Comparison of ENCODE assay signal across 11 mouse cellular contexts in the genomic region with DNA sequence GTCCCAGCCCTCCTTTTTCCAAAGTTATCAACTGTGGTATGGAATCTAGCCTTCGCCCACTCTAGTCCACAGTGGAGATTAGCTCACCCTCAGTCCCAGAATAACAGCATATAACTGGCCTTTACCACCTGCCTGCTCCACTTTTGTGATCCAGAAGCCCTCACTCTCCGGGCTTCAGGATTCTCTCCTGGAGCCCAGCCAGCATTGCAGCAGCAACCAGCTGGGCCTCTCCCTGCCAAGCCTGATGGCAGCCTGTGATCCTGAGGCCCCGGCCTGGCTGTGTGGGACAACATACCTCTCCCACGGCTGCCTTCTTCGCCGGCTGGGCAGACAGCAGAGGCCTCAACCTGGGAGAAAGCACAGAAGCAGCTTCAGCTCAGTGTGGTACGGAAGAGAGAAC. TPM values are rescaled to one million over a fixed set of nuclear protein-coding genes. Genes with fewer than 3 reads are reported as not detected.
A peak's percentile ranks its signal among the peaks of the same experiment; 100 is the strongest.
DNase-seq lines count a peak whose midpoint lies in the region; ATAC-seq lines count a peak whose summit lies in the region.
"Had no signal": no experiment of that assay in that cellular context is flagged by ENCODE, and none has a peak within 500 bp of the region (broad histone marks: within the 10 kb centered on the region; RNA-seq: fewer than 3 reads in every experiment).

No protein-coding gene starts in this region.

- H3K4me2 ChIP-seq in heart, embryonic 11.5 days, result no peak overlapping the region
- H3K4me2 ChIP-seq in midbrain, embryonic 12.5 days (replicated peaks), result no peak overlapping the region
- no peak overlapping the region for H3K4me2 ChIP-seq in midbrain, embryonic 11.5 days
- H3K4me2 ChIP-seq: limb, embryonic 13.5 days had no signal

- peak; percentile 70 to 72 for DNase-seq in heart, adult 18-20 months
- no peak for DNase-seq in midbrain, embryonic 11.5 days (ENCODE audit: low spot score, missing footprints)
- peak; percentile 69 to 83 for DNase-seq in cerebellum, postnatal 25 days
- peak; percentile 68 to 77 for DNase-seq in heart, postnatal 14 days
- DNase-seq in spleen, postnatal 14 days (ENCODE audit: low spot score in 2 of 2), result no peak
- DNase-seq: lung, postnatal 36 days had no signal

- no peak overlapping the region for H3K4me3 ChIP-seq in heart, embryonic 11.5 days (ENCODE audit: low read depth, low read length)
- H3K4me3 ChIP-seq in midbrain, embryonic 12.5 days, result no peak overlapping the region
- no peak overlapping the region for H3K4me3 ChIP-seq in midbrain, embryonic 11.5 days (ENCODE audit: low read depth, low read length)
- H3K4me3 ChIP-seq: limb, embryonic 13.5 days had no signal

- WGBS in heart, embryonic 11.5 days (ENCODE audit: insufficient replicate concordance), result 75% methylated on average over 7 of the region's 7 CpGs
- WGBS in midbrain, embryonic 12.5 days, result 82% methylated on average over 7 of the region's 7 CpGs
- 90% methylated on average over 7 of the region's 7 CpGs for WGBS in midbrain, embryonic 11.5 days

- no peak overlapping the region for H3K9ac ChIP-seq in heart, embryonic 11.5 days (ENCODE audit: low read depth, low read length)
- H3K9ac ChIP-seq in midbrain, embryonic 12.5 days (replicated peaks), result 0 out of 2 replicates have a peak overlapping the region, but pooled peaks have one; percentile 20
- no peak overlapping the region for H3K9ac ChIP-seq in midbrain, embryonic 11.5 days (ENCODE audit: low read length)
- H3K9ac ChIP-seq: limb, embryonic 13.5 days had no signal

- no peak for ATAC-seq in heart, embryonic 11.5 days (replicated peaks; ENCODE audit: insufficient number of reproducible peaks, low FRiP score, low TSS enrichment)
- ATAC-seq in midbrain, embryonic 12.5 days (ENCODE audit: low FRiP score, low read depth), result no peak
- no peak for ATAC-seq in midbrain, embryonic 11.5 days (ENCODE audit: low FRiP score)
- ATAC-seq in inflammation-experienced regulatory T-cells, adult 6 months, result no peak
- ATAC-seq: Patski had no signal

- no peak overlapping the region for H3K27ac ChIP-seq in heart, embryonic 11.5 days (ENCODE audit: low read depth, low read length)
- no peak overlapping the region for H3K27ac ChIP-seq in midbrain, embryonic 12.5 days (replicated peaks)
- no peak overlapping the region for H3K27ac ChIP-seq in midbrain, embryonic 11.5 days (ENCODE audit: low read depth, low read length)
- H3K27ac ChIP-seq: limb, embryonic 13.5 days had no signal

- intact Hi-C loops in heart, postnatal 14 days (cut with DNase I), result no loop called here

- H3K27me3 ChIP-seq in heart, embryonic 11.5 days (ENCODE audit: control insufficient read depth, insufficient read depth, low read length), result no peaks in the 10 kb centered on the region
- H3K27me3 ChIP-seq in midbrain, embryonic 12.5 days, result no peaks in the 10 kb centered on the region
- no peaks in the 10 kb centered on the region for H3K27me3 ChIP-seq in midbrain, embryonic 11.5 days (ENCODE audit: control insufficient read depth, insufficient read depth, low read length)
- H3K27me3 ChIP-seq: limb, embryonic 13.5 days; Patski had no signal

- no peaks in the 10 kb centered on the region for H3K9me3 ChIP-seq in heart, embryonic 11.5 days (replicated peaks; ENCODE audit: control insufficient read depth, low read length)
- no peaks in the 10 kb centered on the region for H3K9me3 ChIP-seq in midbrain, embryonic 12.5 days
- no peaks in the 10 kb centered on the region for H3K9me3 ChIP-seq in midbrain, embryonic 11.5 days (ENCODE audit: control insufficient read depth, low read length)
- H3K9me3 ChIP-seq: limb, embryonic 13.5 days had no signal

- H3K36me3 ChIP-seq in heart, embryonic 11.5 days (ENCODE audit: control insufficient read depth, insufficient read depth, low read length), result peaks cover 45% of the 10 kb centered on the region
- H3K36me3 ChIP-seq in midbrain, embryonic 12.5 days, result peaks cover 77% of the 10 kb centered on the region
- H3K36me3 ChIP-seq in midbrain, embryonic 11.5 days (ENCODE audit: control insufficient read depth, insufficient read depth, low read length), result peaks cover 32% of the 10 kb centered on the region

- H3K4me1 ChIP-seq in heart, embryonic 11.5 days (ENCODE audit: control insufficient read depth, insufficient read depth, low read length), result peaks cover 9% of the 10 kb centered on the region; the same call in 1 of the 2 replicates
- no peaks in the 10 kb centered on the region for H3K4me1 ChIP-seq in midbrain, embryonic 12.5 days
- H3K4me1 ChIP-seq in midbrain, embryonic 11.5 days (ENCODE audit: control insufficient read depth, insufficient read depth, low read length), result no peaks in the 10 kb centered on the region
- H3K4me1 ChIP-seq: limb, embryonic 13.5 days had no signal

RNA-seq across cellular contexts. Expression of a gene that starts 14.9 kb away (rescaled TPM):
- total RNA-seq in heart, adult 18-20 months (2021), result 10 to 100 TPM; 24.3 to 27.6 TPM
- 18.9 and 22.5 TPM in 2 replicates for polyA plus RNA-seq in heart, embryonic 11.5 days (2014; fragmentation: Nextera tagmentation; extraction: Ambion mirVana)
- polyA plus RNA-seq in midbrain, embryonic 12.5 days (2016; fragmentation: Nextera tagmentation; extraction: Ambion mirVana), result 26.8 and 28.6 TPM in 2 replicates
- 17.5 and 19.2 TPM in 2 replicates for polyA plus RNA-seq in midbrain, embryonic 11.5 days (2014; fragmentation: Nextera tagmentation; extraction: Ambion mirVana)
- 10 to 100 TPM; 16.8 TPM for total RNA-seq in heart, postnatal 14 days (2021)
- polyA plus RNA-seq in inflammation-experienced regulatory T-cells, adult 6 months (2017; shearing (Covaris generic)), result 1 to 10 TPM; 7.2 to 8.8 (median 7.3) TPM

RNA-seq across cellular contexts. Expression of a gene that starts 19.5 kb away (rescaled TPM):
- total RNA-seq in heart, adult 18-20 months (2021), result 1 to 10 TPM; 8.2 to 9.2 TPM
- 44.2 and 50.7 TPM in 2 replicates for polyA plus RNA-seq in heart, embryonic 11.5 days (2014; fragmentation: Nextera tagmentation; extraction: Ambion mirVana)
- polyA plus RNA-seq in midbrain, embryonic 12.5 days (2016; fragmentation: Nextera tagmentation; extraction: Ambion mirVana), result 52.9 and 56.6 TPM in 2 replicates
- polyA plus RNA-seq in midbrain, embryonic 11.5 days (2014; fragmentation: Nextera tagmentation; extraction: Ambion mirVana), result 54.0 and 61.7 TPM in 2 replicates
- total RNA-seq in heart, postnatal 14 days (2021), result 1 to 10 TPM; 8.3 to 8.6 TPM
- 10 to 100 TPM; 33.0 to 42.6 (median 40.7) TPM for polyA plus RNA-seq in inflammation-experienced regulatory T-cells, adult 6 months (2017; shearing (Covaris generic))

RNA-seq across cellular contexts. Expression of a gene that starts 31.9 kb away (rescaled TPM):
- 10 to 100 TPM; 31.5 to 38.6 TPM for total RNA-seq in heart, adult 18-20 months (2021)
- 1.5 and 2.2 TPM in 2 replicates for polyA plus RNA-seq in heart, embryonic 11.5 days (2014; fragmentation: Nextera tagmentation; extraction: Ambion mirVana)
- polyA plus RNA-seq in midbrain, embryonic 12.5 days (2016; fragmentation: Nextera tagmentation; extraction: Ambion mirVana), result 5.8 and 7.5 TPM in 2 replicates
- polyA plus RNA-seq in midbrain, embryonic 11.5 days (2014; fragmentation: Nextera tagmentation; extraction: Ambion mirVana), result 3.0 and 3.2 TPM in 2 replicates
- 10 to 100 TPM; 32.1 to 32.4 TPM for total RNA-seq in heart, postnatal 14 days (2021)
- polyA plus RNA-seq in inflammation-experienced regulatory T-cells, adult 6 months (2017; shearing (Covaris generic)), result under 1 TPM; 0.39 to 0.59 (median 0.50) TPM

RNA-seq across cellular contexts. Expression of a gene that starts 39.1 kb away (rescaled TPM):
- total RNA-seq in heart, adult 18-20 months (2021), result 10 to 100 TPM; 21.4 to 26.4 TPM
- polyA plus RNA-seq in heart, embryonic 11.5 days (2014; fragmentation: Nextera tagmentation; extraction: Ambion mirVana), result 33.7 and 39.5 TPM in 2 replicates
- 75.9 and 76.2 TPM in 2 replicates for polyA plus RNA-seq in midbrain, embryonic 12.5 days (2016; fragmentation: Nextera tagmentation; extraction: Ambion mirVana)
- 51.9 and 53.0 TPM in 2 replicates for polyA plus RNA-seq in midbrain, embryonic 11.5 days (2014; fragmentation: Nextera tagmentation; extraction: Ambion mirVana)
- total RNA-seq in heart, postnatal 14 days (2021), result 10 to 100 TPM; 28.3 to 28.8 TPM
- 10 to 100 TPM; 20.2 to 32.0 (median 30.5) TPM for polyA plus RNA-seq in inflammation-experienced regulatory T-cells, adult 6 months (2017; shearing (Covaris generic))

RNA-seq across cellular contexts. Expression of a gene that starts 52.9 kb away (rescaled TPM):
- total RNA-seq in heart, adult 18-20 months (2021), result 10 to 100 TPM; 33.1 to 37.1 TPM
- 7.3 and 11.3 TPM in 2 replicates for polyA plus RNA-seq in heart, embryonic 11.5 days (2014; fragmentation: Nextera tagmentation; extraction: Ambion mirVana)
- 27.1 and 29.9 TPM in 2 replicates for polyA plus RNA-seq in midbrain, embryonic 12.5 days (2016; fragmentation: Nextera tagmentation; extraction: Ambion mirVana)
- 17.3 and 17.5 TPM in 2 replicates for polyA plus RNA-seq in midbrain, embryonic 11.5 days (2014; fragmentation: Nextera tagmentation; extraction: Ambion mirVana)
- total RNA-seq in heart, postnatal 14 days (2021), result 10 to 100 TPM; 29.0 to 32.1 TPM
- 1 to 10 TPM; 5.0 to 8.6 (median 6.8) TPM for polyA plus RNA-seq in inflammation-experienced regulatory T-cells, adult 6 months (2017; shearing (Covaris generic))

Comparison
In these comparisons a context has a peak if more than half of its experiments do, and no peak if none do; other contexts are left out.
1. DNase-seq: peak in heart, adult 18-20 months (2 of 2), cerebellum, postnatal 25 days (2 of 2) and heart, postnatal 14 days (2 of 2); none in midbrain, embryonic 11.5 days (single experiment) and spleen, postnatal 14 days (0 of 2).